Mouse (Mus musculus) forebrain, embryonic 16.5 days (tissue): Measurements from ENCODE around the gene Dbp. TPM values are rescaled to one million over a fixed set of nuclear protein-coding genes. Genes with fewer than 3 reads are reported as not detected.

Experiments used
- ATAC-seq: fragments of 200-750 bp; cut with Nextera tagmentation; 2 replicates; pipeline ENCODE4 v1.8.0; 2017; ENCODE audit warnings: mild to moderate bottlenecking, moderate library complexity
- H3K27ac ChIP-seq: fragments of 300-500 bp; sonication (generic); 2 replicates; pipeline ENCODE4 v1.5.1; 2014; ENCODE audit warnings: low read length, control low read depth
- H3K27me3 ChIP-seq: fragments of 300-500 bp; sonication (generic); replicated peaks from 2 replicates; pipeline ENCODE4 v1.6.1; 2014; ENCODE audit warnings: low read length; ENCODE audit not compliant: control insufficient read depth, insufficient read depth
- H3K36me3 ChIP-seq: fragments of 300-500 bp; sonication (generic); 2 replicates; pipeline ENCODE4 v1.6.1; 2014; ENCODE audit not compliant: control insufficient read depth, insufficient read depth
- H3K4me1 ChIP-seq: fragments of 300-500 bp; sonication (generic); replicated peaks from 2 replicates; pipeline ENCODE4 v1.6.1; 2014; ENCODE audit warnings: low read length; ENCODE audit not compliant: control insufficient read depth, insufficient read depth
- H3K4me2 ChIP-seq: fragments of 300-500 bp; sonication (generic); 2 replicates; pipeline ENCODE4 v1.6.1; 2014; ENCODE audit warnings: mild to moderate bottlenecking, low read length, control low read depth
- H3K4me3 ChIP-seq: fragments of 300-500 bp; sonication (generic); replicated peaks from 2 replicates; pipeline ENCODE4 v1.5.1; 2014; ENCODE audit warnings: mild to moderate bottlenecking, low read length, control low read depth
- H3K9ac ChIP-seq: fragments of 300-500 bp; sonication (generic); replicated peaks from 2 replicates; pipeline ENCODE4 v1.6.1; 2014; ENCODE audit warnings: low read depth, low read length, control low read depth
- H3K9me3 ChIP-seq: fragments of 300-500 bp; sonication (generic); 2 replicates; pipeline ENCODE4 v1.6.1; 2016; ENCODE audit warnings: low read length; ENCODE audit not compliant: control insufficient read depth
- WGBS: fragments of 180-500 bp; shearing (Covaris S2); extraction: QIAGEN DNeasy Blood & Tissue Kit; methylation state at CpG from one replicate; pipeline ENCODE4 v1.1.7; 2014; 5-methylcytosine and 5-hydroxymethylcytosine counted together
- polyA plus RNA-seq: library from polyadenylated mRNA; unstranded; fragments of >200 nt; fragmentation: Nextera tagmentation; extraction: Ambion mirVana; gene quantifications from 2 replicates; pipeline ENCODE4 v1.2.1, GENCODE M21; 2015

Gene Dbp
- polyA plus RNA-seq, 1 experiment from 2014 or later = 4.3 TPM

GRCm38 (mm10) chr7:45692364-45692763 lies 12.5 kb upstream of the Dbp start:
- no peaks in the 10 kb centered on the region for H3K9me3 ChIP-seq
- H3K4me3 ChIP-seq = no peak overlapping the region
- H3K36me3 ChIP-seq = no peaks in the 10 kb centered on the region
- H3K27ac ChIP-seq = no peak overlapping the region
- no peak for ATAC-seq
- no peaks in the 10 kb centered on the region for H3K27me3 ChIP-seq
- H3K4me2 ChIP-seq = no peak overlapping the region
- H3K4me1 ChIP-seq = no peaks in the 10 kb centered on the region
- 87% methylated on average over 2 of the region's 2 CpGs for WGBS
- H3K9ac ChIP-seq = no peak overlapping the region

- Histone ChIP-seq H3K27me3 (peaks cover 8% of the 10 kb centered on the region; the same call in 1 of the 2 replicates), H3K4me1 (peaks cover under 1% of the 10 kb centered on the region; the same call in 1 of the 2 replicates), H3K36me3 (no peaks in the 10 kb centered on the region), H3K9me3 (no peaks in the 10 kb centered on the region), H3K4me3 (no peak within 1 kb of the TSS), H3K9ac (no peak within 1 kb of the TSS), H3K27ac (no peak within 1 kb of the TSS), H3K4me2 (no peak within 1 kb of the TSS)
- no peak for ATAC-seq
- WGBS = 93% methylated on average over 50 of the region's 50 CpGs
Observed at GRCm38 (mm10) chr7:45693921-45694591, 10.8 kb upstream of the Dbp start, which contains the start of gene Sec1. Gene Sec1 (minus strand): TSS chr7:45694402.

GRCm38 (mm10) chr7:45695098-45695497 lies 9.8 kb upstream of the Dbp start:
- peaks cover 13% of the 10 kb centered on the region for H3K27me3 ChIP-seq
- WGBS = 32% methylated on average over 6 of the region's 6 CpGs
- H3K4me3 ChIP-seq = no peak overlapping the region
- no peak overlapping the region for H3K4me2 ChIP-seq
- H3K36me3 ChIP-seq = no peaks in the 10 kb centered on the region
- no peak for ATAC-seq
- no peak overlapping the region for H3K27ac ChIP-seq
- peaks cover 8% of the 10 kb centered on the region for H3K4me1 ChIP-seq
- no peaks in the 10 kb centered on the region for H3K9me3 ChIP-seq
- H3K9ac ChIP-seq = no peak overlapping the region

- Histone ChIP-seq H3K4me1 (peaks cover 24% of the 10 kb centered on the region), H3K27ac (no peak overlapping the region), H3K9me3 (no peaks in the 10 kb centered on the region), H3K36me3 (no peaks in the 10 kb centered on the region), H3K4me2 (no peak overlapping the region), H3K27me3 (peaks cover 17% of the 10 kb centered on the region), H3K9ac (no peak overlapping the region), H3K4me3 (no peak overlapping the region)
- WGBS = 85% methylated on average over 5 of the region's 7 CpGs
- no peak for ATAC-seq
Observed at GRCm38 (mm10) chr7:45697894-45698293, 7.0 kb upstream of the Dbp start.

GRCm38 (mm10) chr7:45699523-45700141 lies 5.3 kb upstream of the Dbp start, which contains the start of gene Car11:
Gene Car11 (plus strand): TSS chr7:45699843.
- peaks cover 34% of the 10 kb centered on the region for H3K4me1 ChIP-seq
- WGBS = under 1% methylated on average over 36 of the region's 36 CpGs

GRCm38 (mm10) chr7:45700301-45701015 lies 4.4 kb upstream of the Dbp start:
- under 1% methylated on average over 20 of the region's 20 CpGs for WGBS
- ATAC-seq = peak; percentile 30
- H3K4me3 ChIP-seq = peak overlapping the region; percentile 55
- peaks cover 38% of the 10 kb centered on the region for H3K4me1 ChIP-seq
- no peaks in the 10 kb centered on the region for H3K36me3 ChIP-seq
- H3K9me3 ChIP-seq = no peaks in the 10 kb centered on the region
- H3K27ac ChIP-seq = peak overlapping the region; percentile 72
- H3K4me2 ChIP-seq = peak overlapping the region; percentile 84
- peaks cover 17% of the 10 kb centered on the region for H3K27me3 ChIP-seq
- peak overlapping the region; percentile 74 for H3K9ac ChIP-seq

More at GRCm38 (mm10) chr7:45699523-45700141, 5.3 kb upstream of the Dbp start, which contains the start of gene Car11:
- Histone ChIP-seq H3K9me3 (no peaks in the 10 kb centered on the region), H3K27ac (peak within 1 kb of the TSS; percentile 72), H3K4me2 (peak within 1 kb of the TSS; percentile 84), H3K4me3 (peak within 1 kb of the TSS; percentile 55), H3K36me3 (no peaks in the 10 kb centered on the region), H3K27me3 (peaks cover 17% of the 10 kb centered on the region), H3K9ac (peak within 1 kb of the TSS; percentile 74)
- no peak; the same call in 1 of the 2 replicates for ATAC-seq

- peak overlapping the region; percentile 55 for H3K4me3 ChIP-seq
- peaks cover 44% of the 10 kb centered on the region for H3K4me1 ChIP-seq
- no peaks in the 10 kb centered on the region for H3K9me3 ChIP-seq
- ATAC-seq = no peak
- H3K27ac ChIP-seq = peak overlapping the region; percentile 29
- H3K4me2 ChIP-seq = peak overlapping the region; percentile 84
- peaks cover 17% of the 10 kb centered on the region for H3K27me3 ChIP-seq
- no peaks in the 10 kb centered on the region for H3K36me3 ChIP-seq
- H3K9ac ChIP-seq = peak overlapping the region; percentile 74
- WGBS = 29% methylated on average over 11 of the region's 11 CpGs
Observed at GRCm38 (mm10) chr7:45701072-45701471, 3.8 kb upstream of the Dbp start.

- Histone ChIP-seq H3K4me3 (peak overlapping the region; percentile 55), H3K9me3 (no peaks in the 10 kb centered on the region), H3K27me3 (peaks cover 17% of the 10 kb centered on the region), H3K9ac (no peak overlapping the region), H3K4me1 (peaks cover 49% of the 10 kb centered on the region), H3K4me2 (peak overlapping the region; percentile 84), H3K36me3 (no peaks in the 10 kb centered on the region), H3K27ac (no peak overlapping the region)
- ATAC-seq = no peak
- 85% methylated on average over 11 of the region's 11 CpGs for WGBS
Observed at GRCm38 (mm10) chr7:45701607-45702006, 3.3 kb upstream of the Dbp start.

GRCm38 (mm10) chr7:45702316-45702715 lies 2.6 kb upstream of the Dbp start:
- no peak overlapping the region for H3K4me3 ChIP-seq
- no peak overlapping the region for H3K27ac ChIP-seq
- WGBS = 95% methylated on average over 11 of the region's 11 CpGs
- H3K36me3 ChIP-seq = no peaks in the 10 kb centered on the region
- H3K4me1 ChIP-seq = peaks cover 56% of the 10 kb centered on the region
- ATAC-seq = no peak
- H3K4me2 ChIP-seq = no peak overlapping the region
- no peaks in the 10 kb centered on the region for H3K9me3 ChIP-seq
- H3K27me3 ChIP-seq = peaks cover 17% of the 10 kb centered on the region
- H3K9ac ChIP-seq = no peak overlapping the region
